Mouse (Mus musculus) 3T3-L1 (cell line): ENCODE results near the gene Kif17.

ENCODE experiments used
- DNase-seq: peaks from one replicate; pipeline ENCODE4 v3.0.0-alpha.2; 2015; ENCODE audit warnings: low read depth, low spot score

The Kif17 gene

GRCm38 (mm10) chr4:138339963-138340362 lies 89.7 kb downstream of the Kif17 start:
- peak; percentile 52 for DNase-seq

GRCm38 (mm10) chr4:138341393-138341792 lies 91.2 kb downstream of the Kif17 start:
- no peak for DNase-seq

- no peak for DNase-seq
Measured at GRCm38 (mm10) chr4:138342048-138342447, 91.8 kb downstream of the Kif17 start.

GRCm38 (mm10) chr4:138342778-138343177 lies 92.5 kb downstream of the Kif17 start:
- no peak for DNase-seq

- peak; percentile 35 for DNase-seq
Measured at GRCm38 (mm10) chr4:138343341-138343837, 93.2 kb downstream of the Kif17 start.

- peak; percentile 55 for DNase-seq
Measured at GRCm38 (mm10) chr4:138344891-138345545, 94.8 kb downstream of the Kif17 start.

GRCm38 (mm10) chr4:138347280-138347679 lies 97.0 kb downstream of the Kif17 start:
- no peak for DNase-seq

GRCm38 (mm10) chr4:138348716-138349115 lies 98.5 kb downstream of the Kif17 start:
- DNase-seq: no peak
